Mouse (Mus musculus): ENCODE data around the gene Apbb2.

Gene Apbb2

DNA sequence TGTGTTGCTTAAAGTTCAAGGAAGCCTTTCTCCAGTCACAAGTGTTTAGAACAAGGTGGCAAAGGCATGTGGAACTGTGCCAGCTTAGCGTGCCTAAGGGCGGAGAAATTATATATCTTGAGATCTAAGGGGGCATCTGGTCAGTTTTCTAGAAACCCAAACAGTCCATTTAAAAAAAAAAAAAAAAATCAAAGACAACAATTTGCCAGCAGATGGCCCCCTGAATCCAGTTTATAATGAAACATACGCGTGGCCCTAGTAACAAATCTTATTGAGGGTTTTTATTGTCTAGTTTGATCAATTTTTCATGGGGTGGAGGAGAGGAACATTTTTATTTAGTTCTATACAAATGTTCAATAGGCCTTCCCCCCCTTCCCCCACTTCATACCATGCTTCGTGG is 365.4 kb downstream of the Apbb2 start:
- in situ Hi-C loops (cut with MboI; ENCODE audit: low pct_unique_long_range_greater_than_20kb in 1 of 2, low sequenced_read_pairs in 2 of 2, unreplicated experiment in 1 of 2), result no loop called here

Data from mouse embryonic stem cell (cell line).